Mouse (Mus musculus): ENCODE measurements around the gene Gm7694.

DNA sequence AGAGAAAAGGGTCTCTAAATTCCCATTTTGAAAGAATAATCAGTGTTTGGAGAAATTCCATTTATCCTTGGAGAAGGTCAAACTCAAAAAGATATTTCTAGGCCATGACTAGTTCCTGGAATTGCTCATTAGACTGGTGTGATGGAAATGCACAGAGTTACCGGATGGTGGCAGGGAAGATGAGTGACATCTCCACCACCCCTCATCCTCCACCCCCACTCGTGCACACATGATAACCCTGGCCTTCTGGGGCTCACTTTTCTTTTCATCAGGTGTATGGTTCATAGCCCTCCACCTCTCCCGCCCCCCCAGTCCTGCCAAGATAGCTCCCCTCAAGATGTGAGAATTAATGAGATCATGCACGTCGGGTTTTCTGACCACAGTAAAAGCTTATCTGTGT is 12.9 kb downstream of the Gm7694 start:
- TF ChIP-seq CTCF (IDR thresholded peaks at IDR 0.05; ENCODE audit: low read depth, low read length) = no peak
- no peak for TF ChIP-seq GATA1 (IDR thresholded peaks at IDR 0.05; ENCODE audit: borderline replicate concordance, low read length)
- no peak for TF ChIP-seq GATA2 (IDR thresholded peaks at IDR 0.05; ENCODE audit: borderline replicate concordance, low read depth, low read length)
- no peak for TF ChIP-seq POLR2AphosphoS5 (IDR thresholded peaks at IDR 0.05; ENCODE audit: insufficient replicate concordance, low read depth, low read length)
- TF ChIP-seq TAL1 (conservative IDR thresholded peaks at IDR 0.05; ENCODE audit: low read depth, low read length) = no peak

All from G1E (cell line).